Mouse (Mus musculus): ENCODE results near the gene Cst3.

Cst3 gene

GRCm38 (mm10) chr2:148875335-148875811 is at the start of gene Cst3:
TSS of gene Cst3 (minus strand) at chr2:148875692.
- peak; percentile 95 for DNase-seq

DNA sequence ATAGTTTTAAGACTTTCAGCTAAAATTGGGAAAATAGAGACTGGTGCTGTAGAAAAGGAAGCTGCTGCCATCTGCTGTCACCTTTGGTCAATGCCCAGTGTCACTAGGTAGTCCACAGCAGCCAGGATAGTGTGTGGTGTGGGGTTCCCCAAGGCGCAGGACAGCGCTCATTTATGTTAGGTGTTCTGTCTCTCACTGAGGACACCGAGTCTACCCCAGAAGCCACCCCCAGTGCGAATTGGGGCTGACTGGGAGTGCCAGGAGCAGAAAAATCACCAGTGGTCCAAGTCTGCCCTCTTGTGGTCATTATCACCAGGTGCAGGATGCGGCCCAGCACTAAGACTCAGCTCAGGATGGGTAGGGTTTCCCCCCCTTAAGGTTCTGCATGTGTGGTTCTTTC is 26.8 kb upstream of the Cst3 start:
- DNase-seq, result peak; percentile 36

- DNase-seq, result no peak
Measured at GRCm38 (mm10) chr2:148900305-148900704, 24.8 kb upstream of the Cst3 start.

DNA sequence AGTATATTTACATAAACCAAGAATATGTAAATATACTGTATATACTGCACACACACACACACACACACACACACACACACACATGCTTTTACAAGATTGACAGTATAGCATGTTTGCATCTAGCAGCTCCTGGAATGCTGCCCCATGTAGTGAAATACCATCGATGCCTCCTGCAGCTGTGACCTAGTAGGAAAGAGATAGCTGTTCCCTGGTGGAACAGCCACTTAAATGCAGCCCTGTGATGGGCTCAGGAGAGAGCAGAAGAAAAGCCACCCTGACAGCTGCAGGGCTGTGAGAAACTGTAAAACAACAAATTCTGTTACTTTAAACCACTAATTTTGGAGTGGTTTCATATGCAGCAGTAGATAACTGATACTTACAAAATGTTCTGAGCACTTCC is 20.7 kb upstream of the Cst3 start:
- no peak for DNase-seq

GRCm38 (mm10) chr2:148893107-148893506 is 17.6 kb upstream of the Cst3 start:
- no peak for DNase-seq

- no peak for DNase-seq
Measured at GRCm38 (mm10) chr2:148890021-148890851, 14.7 kb upstream of the Cst3 start.

DNA sequence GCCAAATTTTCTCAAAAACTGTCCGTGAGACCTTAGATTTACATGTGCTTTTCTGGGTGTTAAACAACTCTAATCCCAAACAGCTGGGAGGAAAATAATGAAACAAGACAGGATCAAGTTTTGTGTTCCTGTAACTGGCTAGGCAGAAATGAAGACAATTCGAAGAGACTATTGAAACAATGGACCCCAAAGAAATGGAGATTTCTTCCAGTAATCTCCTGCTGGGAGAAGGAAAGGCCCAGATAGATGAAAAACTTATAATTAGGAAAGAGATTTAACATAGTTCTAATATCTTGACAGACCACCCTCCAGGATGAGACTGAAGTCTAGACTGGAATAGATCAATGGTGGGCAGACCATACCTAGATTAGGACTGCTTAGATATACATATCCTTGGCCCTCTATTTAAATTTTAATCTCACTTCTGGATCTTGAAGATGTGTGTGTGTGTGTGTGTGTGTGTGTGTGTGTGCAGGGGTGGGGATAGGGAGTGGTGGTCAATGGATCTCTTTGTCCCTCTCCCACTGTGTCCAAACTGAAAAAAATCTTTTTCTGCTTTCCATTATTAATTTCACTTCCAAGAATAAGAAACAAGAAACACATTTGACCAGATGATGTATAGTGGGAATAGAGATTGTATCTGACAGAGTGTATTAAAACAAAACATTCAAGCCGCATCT is 14.0 kb upstream of the Cst3 start:
- DNase-seq, result no peak

DNA sequence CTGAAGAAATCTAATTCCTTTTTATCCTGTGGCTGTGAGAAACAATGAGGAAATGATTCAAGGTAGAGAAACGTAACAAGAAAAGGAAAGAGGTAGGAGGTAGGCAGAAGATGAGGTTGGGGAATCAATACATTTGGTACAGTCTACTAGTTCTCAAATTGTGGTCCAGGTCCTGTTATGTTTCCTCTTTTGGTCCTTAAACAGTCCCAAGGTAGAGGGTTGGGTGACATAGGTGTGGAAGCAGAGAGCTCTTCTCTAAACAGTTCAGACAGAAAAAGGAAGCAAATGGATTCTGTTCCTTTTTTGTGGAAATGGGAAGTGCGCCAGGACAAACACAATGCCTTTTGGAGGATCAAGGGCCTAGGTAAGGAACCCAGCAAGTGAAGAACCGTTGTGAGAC is 13.4 kb upstream of the Cst3 start:
- no peak for DNase-seq

DNA sequence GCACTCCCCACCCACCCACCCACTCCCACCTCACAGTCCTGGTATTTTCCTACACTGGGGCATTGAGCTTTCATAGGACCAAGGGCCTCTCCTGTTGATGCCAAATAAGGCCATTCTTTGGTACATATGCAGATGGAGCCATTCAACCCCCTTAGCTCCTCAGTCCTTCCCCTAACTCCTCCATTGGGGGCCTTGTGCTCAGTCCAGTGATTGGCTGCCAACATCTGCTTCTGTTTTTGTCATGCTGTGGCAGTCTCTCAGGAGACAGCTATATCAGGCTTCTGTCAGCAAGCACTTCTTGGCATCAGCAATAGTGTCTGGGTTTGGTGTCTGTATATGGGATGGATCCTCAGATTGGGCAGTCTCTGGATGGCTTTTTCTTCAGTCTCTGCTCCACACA is 9.2 kb upstream of the Cst3 start:
- no peak for DNase-seq

DNA sequence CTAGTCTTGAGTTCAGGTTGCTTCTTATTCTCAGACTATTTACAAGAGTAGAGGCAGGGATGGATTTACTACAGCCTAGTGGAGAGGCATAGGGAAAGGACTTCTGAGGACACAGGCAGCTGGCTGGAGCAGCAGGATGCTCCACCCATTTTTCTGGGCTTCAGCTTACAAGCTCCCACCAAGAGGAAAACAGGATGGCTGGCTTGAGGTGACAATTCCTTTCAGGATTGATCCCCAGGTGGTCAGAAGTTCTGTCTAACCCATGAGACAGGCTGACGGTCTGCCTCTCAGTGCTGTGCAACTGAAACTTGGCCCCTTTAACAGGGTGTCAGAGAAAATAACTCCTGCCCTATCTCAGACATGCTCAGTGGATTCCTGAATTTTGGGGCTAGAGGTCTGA is 3.7 kb upstream of the Cst3 start:
- peak; percentile 57 for DNase-seq

GRCm38 (mm10) chr2:148878641-148879130 is 3.2 kb upstream of the Cst3 start:
- peak; percentile 18 for DNase-seq

GRCm38 (mm10) chr2:148877016-148877770 is 1.7 kb upstream of the Cst3 start:
- DNase-seq, result peak; percentile 49

DNA sequence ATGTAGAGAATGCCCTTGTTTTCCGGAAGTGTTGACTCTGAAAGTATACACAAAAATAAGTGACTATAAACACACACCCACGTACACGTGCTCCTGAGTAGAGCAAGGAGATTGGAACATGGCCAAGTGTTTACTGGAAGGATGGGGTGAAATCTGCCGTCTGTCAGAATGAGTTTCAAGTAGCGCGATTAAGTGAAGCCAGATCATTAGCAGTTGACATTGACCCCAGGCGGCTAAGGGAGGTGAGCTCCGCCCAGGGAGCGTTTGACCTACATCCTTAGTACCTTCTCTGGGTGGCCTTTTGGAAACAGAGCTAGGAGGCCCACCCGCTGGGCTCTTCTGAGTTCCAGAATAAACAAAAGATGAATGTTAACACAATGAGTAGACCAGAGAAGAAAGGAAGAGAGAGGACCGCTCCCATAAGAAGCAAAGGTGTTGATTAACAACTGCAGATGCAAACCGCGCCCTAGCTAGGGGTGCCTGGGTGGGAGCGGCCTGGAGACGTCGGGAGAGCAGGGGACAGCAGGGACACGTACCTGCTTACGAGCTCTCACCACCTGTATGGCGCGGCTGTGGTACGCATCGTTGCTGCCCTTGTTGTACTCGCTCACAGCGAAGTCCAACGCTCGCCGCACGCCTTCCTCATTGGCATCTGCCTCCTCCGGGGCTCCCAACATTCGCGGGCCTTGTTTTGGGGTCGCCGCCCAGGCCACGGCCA is 716 bp downstream of the Cst3 start:
- DNase-seq, result peak; percentile 47

DNA sequence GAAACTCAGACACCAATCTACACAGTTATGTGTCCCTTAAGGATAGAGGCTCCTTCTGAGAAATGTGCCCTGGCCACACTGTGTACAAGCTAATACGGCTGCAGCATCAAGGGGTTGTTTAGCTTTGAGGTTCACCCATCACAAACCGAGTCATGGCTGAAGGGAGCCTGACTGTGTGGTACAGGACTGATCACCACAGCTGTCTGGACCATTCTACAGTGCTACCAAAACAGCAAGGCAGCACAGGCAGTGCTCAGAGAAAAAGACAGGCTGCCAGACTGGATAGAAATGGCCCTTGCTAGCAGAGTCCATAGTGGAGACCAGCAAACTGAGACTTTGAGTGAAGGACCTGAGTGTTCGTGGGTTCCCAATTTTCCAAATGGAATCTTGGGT is 1.3 kb downstream of the Cst3 start:
- DNase-seq, result no peak

DNA sequence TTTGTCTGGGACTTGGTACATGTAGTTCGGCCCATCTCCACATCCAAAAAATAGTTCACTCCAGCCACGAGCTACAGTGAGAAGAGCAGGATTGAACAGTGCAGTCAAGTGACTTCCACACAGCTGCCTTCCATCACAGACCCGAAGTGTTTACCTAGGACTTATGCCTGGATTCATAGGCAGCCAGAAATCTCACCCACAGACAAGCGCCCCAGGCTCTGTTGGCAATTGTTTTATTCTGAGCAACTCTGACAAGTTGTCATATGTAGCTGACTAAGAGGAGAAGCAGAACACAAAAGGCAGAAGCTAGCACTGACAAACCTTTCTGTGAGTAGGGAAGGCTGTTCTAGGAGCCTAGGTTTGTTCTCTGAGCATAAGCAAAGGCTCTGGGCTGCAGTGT is 2.6 kb downstream of the Cst3 start:
- no peak for DNase-seq

DNA sequence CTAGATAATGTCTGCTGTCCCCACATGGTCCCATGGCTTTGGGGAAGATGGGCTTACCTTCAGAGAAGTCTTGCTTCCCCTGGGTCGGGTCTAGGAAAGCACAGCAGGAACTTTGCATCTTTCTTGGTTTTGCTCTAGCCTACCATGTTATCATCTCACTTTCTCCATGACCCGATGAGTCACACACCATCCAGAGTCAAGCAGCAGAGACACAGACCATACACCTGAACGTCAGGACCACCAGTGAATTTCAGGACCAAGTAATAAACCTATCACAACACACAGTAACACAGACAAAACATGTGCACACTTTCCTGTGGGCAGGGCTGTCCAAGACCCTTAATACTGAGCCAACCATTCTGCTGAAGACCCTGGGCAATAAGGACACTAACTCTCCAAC is 5.0 kb downstream of the Cst3 start:
- DNase-seq, result no peak

- DNase-seq, result no peak
Measured at GRCm38 (mm10) chr2:148868959-148869358, 6.5 kb downstream of the Cst3 start.

- DNase-seq, result no peak
Measured at GRCm38 (mm10) chr2:148864966-148865365, 10.5 kb downstream of the Cst3 start, which contains the start of gene 9230104L09Rik. TSS of gene 9230104L09Rik (minus strand) at chr2:148865038.

DNA sequence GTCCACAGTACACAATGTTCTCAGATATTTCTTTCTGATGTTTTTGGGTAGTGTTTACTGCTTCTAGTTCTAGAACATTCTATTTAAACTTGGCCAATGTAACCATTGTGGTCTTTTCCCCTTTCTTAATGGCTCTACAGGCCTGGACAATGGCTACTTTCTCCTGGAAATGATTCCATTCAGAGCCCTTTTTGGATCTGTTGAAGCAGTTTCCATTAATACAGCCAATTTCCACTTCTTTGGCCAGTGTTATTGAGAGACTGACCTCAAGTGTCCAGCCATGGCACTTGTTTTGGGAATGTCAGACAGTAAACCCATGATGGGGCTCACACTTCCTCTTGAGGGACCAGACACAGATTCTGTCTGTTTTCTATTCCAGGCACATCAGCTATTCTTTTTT is 13.8 kb downstream of the Cst3 start:
- no peak for DNase-seq

GRCm38 (mm10) chr2:148860993-148861392 is 14.5 kb downstream of the Cst3 start:
- DNase-seq, result no peak

DNA sequence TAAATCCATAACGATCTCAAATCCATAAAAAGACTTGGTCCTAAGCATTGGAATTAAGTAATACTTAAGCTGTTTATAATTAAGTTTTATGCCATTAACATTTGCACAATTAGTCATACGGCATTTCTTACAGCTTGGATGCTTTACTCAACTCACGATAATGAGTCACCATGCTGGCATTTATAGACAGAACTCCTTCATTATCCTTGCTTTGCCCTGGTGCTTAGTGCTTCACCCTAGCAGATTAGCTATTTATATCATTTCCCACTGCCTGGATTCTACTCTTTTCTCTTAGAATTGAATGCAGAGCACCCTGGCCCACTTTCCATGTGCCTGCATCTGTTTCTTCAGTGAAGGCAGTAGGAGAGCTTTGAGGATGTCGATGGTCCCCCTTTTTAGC is 18.0 kb downstream of the Cst3 start:
- no peak for DNase-seq

DNA sequence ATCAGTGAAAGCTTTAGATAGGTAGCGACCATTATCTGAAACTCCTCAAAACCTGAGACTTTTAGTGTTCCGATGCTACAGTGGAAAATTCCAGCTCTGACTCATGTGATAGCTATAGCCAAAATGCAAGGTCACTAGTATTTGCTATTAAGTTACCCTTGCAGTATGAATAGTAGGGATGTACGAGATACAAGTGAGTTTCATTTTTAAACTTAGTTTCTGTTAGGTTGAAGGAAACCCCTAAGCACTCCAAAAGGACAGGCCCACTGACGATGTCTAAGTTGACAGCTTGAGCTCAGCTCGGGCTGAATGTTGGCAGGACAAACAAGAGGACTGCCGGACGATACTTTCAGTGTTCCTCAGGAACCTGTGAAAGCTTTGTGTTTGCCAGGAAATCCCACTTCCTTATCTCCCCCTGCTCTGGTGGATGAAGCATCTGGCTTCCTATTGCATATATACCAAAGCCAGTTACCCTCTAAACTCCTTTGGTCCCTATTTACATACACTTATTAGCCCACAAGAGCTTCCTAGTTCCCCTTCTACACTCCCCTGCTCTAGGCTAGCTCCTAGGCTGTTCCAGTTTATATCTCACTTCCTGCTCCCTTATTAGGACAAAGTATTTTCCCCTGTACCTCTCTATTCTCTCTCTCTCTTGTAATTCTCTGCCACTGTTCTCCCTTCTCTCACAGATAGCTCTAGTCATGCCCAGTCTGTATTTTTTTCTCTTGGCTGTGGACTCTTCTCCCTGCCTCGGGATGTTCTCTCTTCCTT is 18.7 kb downstream of the Cst3 start:
- DNase-seq, result no peak

Data from kidney, adult 11 months (tissue).